Mouse (Mus musculus) bone marrow macrophage, adult 2 months (primary cell): ENCODE measurements around the gene Sult5a1.

Experiments
- CTCF ChIP-seq: IDR thresholded peaks from 2 replicates; pipeline ENCODE4 v1.5.1; 2012; ENCODE audit warnings: low read depth, mild to moderate bottlenecking, low read length, moderate library complexity
- POLR2A ChIP-seq: IDR thresholded peaks from 2 replicates; pipeline ENCODE4 v1.6.1; 2012; ENCODE audit warnings: mild to moderate bottlenecking, low read depth, low read length, borderline replicate concordance

DNA sequence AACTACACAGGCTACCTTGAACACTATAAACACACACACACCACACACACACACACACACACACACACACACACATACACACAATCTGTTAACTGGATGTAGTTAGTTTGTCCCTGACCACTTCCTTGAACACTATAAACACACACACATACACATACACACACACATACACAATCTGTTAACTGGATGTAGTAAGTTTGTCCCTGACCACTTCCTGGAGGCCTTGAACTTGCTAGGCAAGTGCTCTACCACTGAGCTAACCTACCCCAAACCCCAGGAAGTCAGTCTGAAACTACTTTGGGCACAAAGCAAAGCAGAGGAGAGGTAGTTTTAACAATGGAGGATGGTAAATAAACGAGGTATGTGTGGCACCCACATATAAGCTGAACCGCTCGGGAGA, 45.5 kb upstream of the Sult5a1 start:
- TF ChIP-seq CTCF (no peak), POLR2A (no peak)
